ENCODE assay signal across 17 mouse cellular contexts in the genomic region with DNA sequence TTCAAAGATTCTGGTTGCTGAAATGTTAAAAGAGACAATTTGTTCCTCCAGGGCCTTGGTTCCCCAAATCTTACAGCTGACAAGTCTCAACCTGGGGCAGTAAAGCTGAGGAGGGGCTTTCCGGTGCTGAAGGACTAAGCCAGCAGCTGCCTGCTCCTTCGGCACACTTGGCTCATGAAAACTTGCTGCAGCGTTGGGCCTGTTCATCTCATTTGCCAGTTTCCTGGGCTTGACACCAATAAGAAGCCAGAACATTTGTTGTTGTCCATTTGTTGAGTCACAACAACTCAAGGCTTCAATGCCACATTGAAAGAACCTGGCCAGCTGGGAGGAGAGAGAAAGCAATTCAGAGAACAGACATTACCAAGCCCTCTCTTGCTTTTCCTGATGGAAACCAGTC.
"Had no signal": no experiment of that assay in that cellular context is flagged by ENCODE, and none has a peak within 500 bp of the region (broad histone marks: within the 10 kb centered on the region; RNA-seq: fewer than 3 reads in every experiment).

No protein-coding gene starts in this region.

- H3K4me1 ChIP-seq: limb, embryonic 15.5 days had no signal

- H3K9me3 ChIP-seq: limb, embryonic 15.5 days; liver, embryonic 12.5 days; midbrain, embryonic 10.5 days; neural tube, embryonic 13.5 days had no signal

- H3K4me3 ChIP-seq: limb, embryonic 15.5 days; liver, embryonic 12.5 days; midbrain, embryonic 10.5 days; neural tube, embryonic 13.5 days had no signal

- H3K27me3 ChIP-seq: limb, embryonic 15.5 days; liver, embryonic 12.5 days; neural tube, embryonic 13.5 days had no signal

- H3K36me3 ChIP-seq: limb, embryonic 15.5 days; liver, embryonic 12.5 days; neural tube, embryonic 13.5 days had no signal

- H3K4me2 ChIP-seq: limb, embryonic 15.5 days; liver, embryonic 12.5 days; lung, embryonic 14.5 days; neural tube, embryonic 13.5 days had no signal

- DNase-seq: kidney, postnatal 36 days; layer of hippocampus, adult 9-11 months; layer of hippocampus, postnatal 36 days; lung, embryonic 14.5 days; lung, postnatal 10 days; lung, postnatal 4 days; midbrain, embryonic 14.5 days; retina, postnatal 1 day; right cerebral cortex, postnatal 4 days; spleen, adult 18-20 months; thymus, adult 18-20 months; thymus, postnatal 14 days had no signal

- H3K9ac ChIP-seq: limb, embryonic 15.5 days; liver, embryonic 12.5 days; lung, embryonic 14.5 days; neural tube, embryonic 13.5 days had no signal

- H3K27ac ChIP-seq: kidney, postnatal 0 days; limb, embryonic 15.5 days; liver, embryonic 12.5 days; midbrain, embryonic 10.5 days; neural tube, embryonic 13.5 days had no signal

- ATAC-seq: liver, embryonic 12.5 days had no signal
